Mouse (Mus musculus): ENCODE measurements around the gene Kank3. TPM values are rescaled to one million over a fixed set of nuclear protein-coding genes. Genes with fewer than 3 reads are reported as not detected.

Kank3 gene
- polyA plus RNA-seq, 1 experiment from 2014 or later, result 65.1 TPM

DNA sequence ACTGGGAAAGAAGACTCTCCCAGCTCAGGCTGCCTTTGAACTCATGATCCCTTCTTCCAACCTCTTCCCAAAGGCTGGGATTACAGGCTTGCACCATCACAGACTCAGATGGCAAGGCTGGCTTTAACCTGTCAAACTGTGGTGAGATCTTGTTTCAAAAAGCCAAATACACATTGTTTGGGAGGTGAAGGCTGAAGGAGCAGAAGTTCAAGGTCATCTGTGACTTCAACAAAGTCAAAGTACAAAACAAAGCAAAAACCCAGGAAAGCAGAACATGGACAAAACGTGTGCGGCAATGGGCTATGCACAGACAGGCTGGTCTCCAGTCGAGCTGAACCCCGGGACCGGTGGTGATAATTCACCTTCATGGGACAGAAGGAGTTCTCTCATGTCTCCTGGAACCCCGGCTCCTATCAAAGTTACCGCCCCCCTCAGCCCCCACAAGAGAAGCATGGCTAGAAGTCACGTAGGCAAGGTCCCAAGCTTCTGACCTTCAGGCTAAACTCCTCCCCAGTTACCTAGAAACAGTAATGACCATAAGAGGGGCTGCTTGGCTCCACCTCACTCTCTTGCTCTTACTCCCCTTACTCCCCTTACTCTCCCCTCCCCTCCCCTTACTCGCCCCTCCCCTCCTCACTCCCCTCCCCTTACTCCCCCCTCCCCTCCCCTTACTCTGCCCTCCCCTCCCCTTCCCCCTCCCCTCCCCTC lies 3.0 kb upstream of the Kank3 start:
- no peaks in the 10 kb centered on the region for H3K9me3 ChIP-seq (ENCODE audit: low read depth, low read length)
- no peak for TF ChIP-seq CTCF (IDR thresholded peaks at IDR 0.05; ENCODE audit: low read depth)
- peaks cover 3% of the 10 kb centered on the region; the same call in 1 of the 2 replicates for H3K4me1 ChIP-seq (ENCODE audit: insufficient read depth)
- H3K27me3 ChIP-seq (ENCODE audit: insufficient read depth, low read length), result no peaks in the 10 kb centered on the region
- DNase-seq (no peak), ATAC-seq (ENCODE audit: insufficient read depth) (no peak)
- no peak overlapping the region for H3K9ac ChIP-seq
- no peak overlapping the region for H3K4me3 ChIP-seq (ENCODE audit: low read depth, low read length)
- H3K27ac ChIP-seq (ENCODE audit: low read depth), result no peak overlapping the region
- no peaks in the 10 kb centered on the region for H3K36me3 ChIP-seq (ENCODE audit: insufficient read depth)
- WGBS, result 38% methylated on average over 9 of the region's 9 CpGs
- H3K4me2 ChIP-seq, result no peak overlapping the region

DNA sequence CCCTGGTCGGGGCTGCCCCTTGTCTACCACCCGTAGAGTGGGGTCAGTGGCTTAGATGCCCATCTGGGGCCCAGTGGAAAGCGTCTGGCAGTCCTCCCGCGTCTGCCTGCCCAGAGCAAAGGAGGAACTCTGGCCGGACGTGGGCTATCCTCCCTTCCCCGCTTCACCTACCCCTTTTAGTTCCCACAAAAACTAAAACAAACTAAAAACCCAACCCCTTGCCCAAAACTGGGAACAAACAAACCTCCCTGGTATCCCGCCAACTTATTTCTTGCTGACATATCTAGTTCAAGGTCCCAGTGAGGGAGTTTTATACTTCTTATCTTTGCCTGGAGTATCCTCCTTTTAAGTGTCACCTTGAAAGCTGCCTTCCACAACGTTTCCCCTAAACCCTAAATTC lies 2.1 kb upstream of the Kank3 start:
- Histone ChIP-seq H3K4me2 (no peak overlapping the region), H3K27ac (ENCODE audit: low read depth) (no peak overlapping the region), H3K9ac (no peak overlapping the region), H3K4me1 (ENCODE audit: insufficient read depth) (peaks cover 9% of the 10 kb centered on the region; the same call in 1 of the 2 replicates), H3K27me3 (ENCODE audit: insufficient read depth, low read length) (no peaks in the 10 kb centered on the region), H3K9me3 (ENCODE audit: low read depth, low read length) (no peaks in the 10 kb centered on the region), H3K36me3 (ENCODE audit: insufficient read depth) (no peaks in the 10 kb centered on the region), H3K4me3 (ENCODE audit: low read depth, low read length) (no peak overlapping the region)
- TF ChIP-seq CTCF (IDR thresholded peaks at IDR 0.05; ENCODE audit: low read depth), result no peak
- DNase-seq, result no peak
- WGBS, result 31% methylated on average over 10 of the region's 10 CpGs
- no peak for ATAC-seq (ENCODE audit: insufficient read depth)

GRCm38 (mm10) chr17:33811142-33811516 lies 810 bp downstream of the Kank3 start:
- H3K27me3 ChIP-seq (ENCODE audit: insufficient read depth, low read length), result no peaks in the 10 kb centered on the region
- H3K9ac ChIP-seq, result peak overlapping the region; percentile 45
- H3K4me3 ChIP-seq (ENCODE audit: low read depth, low read length), result peak overlapping the region; percentile 57
- H3K36me3 ChIP-seq (ENCODE audit: insufficient read depth), result no peaks in the 10 kb centered on the region
- H3K27ac ChIP-seq (ENCODE audit: low read depth), result peak overlapping the region; percentile 69; the same call in 1 of the 2 replicates
- WGBS, result 11% methylated on average over 7 of the region's 7 CpGs
- peak overlapping the region; percentile 93 for H3K4me2 ChIP-seq
- DNase-seq (no peak), ATAC-seq (ENCODE audit: insufficient read depth) (no peak; the same call in 1 of the 2 replicates)
- TF ChIP-seq CTCF (IDR thresholded peaks at IDR 0.05; ENCODE audit: low read depth), result no peak
- no peaks in the 10 kb centered on the region for H3K9me3 ChIP-seq (ENCODE audit: low read depth, low read length)
- peaks cover 9% of the 10 kb centered on the region; the same call in 1 of the 2 replicates for H3K4me1 ChIP-seq (ENCODE audit: insufficient read depth)

- H3K27ac ChIP-seq (ENCODE audit: low read depth), result no peak overlapping the region
- ATAC-seq (ENCODE audit: insufficient read depth), result no peak
These were observed 2.2 kb downstream of the Kank3 start for GRCm38 (mm10) chr17:33812475-33812874.

GRCm38 (mm10) chr17:33812990-33813389 lies 2.7 kb downstream of the Kank3 start:
- H3K9ac ChIP-seq, result no peak overlapping the region
- ATAC-seq (ENCODE audit: insufficient read depth) (no peak), DNase-seq (peak; percentile 73)
- H3K36me3 ChIP-seq (ENCODE audit: insufficient read depth), result peaks cover 1% of the 10 kb centered on the region; the same call in 1 of the 2 replicates
- peaks cover 15% of the 10 kb centered on the region for H3K4me1 ChIP-seq (ENCODE audit: insufficient read depth)
- 32% methylated on average over 4 of the region's 4 CpGs for WGBS
- H3K27me3 ChIP-seq (ENCODE audit: insufficient read depth, low read length), result no peaks in the 10 kb centered on the region
- H3K27ac ChIP-seq (ENCODE audit: low read depth), result 0 out of 2 replicates have a peak overlapping the region, but pooled peaks have one; percentile 6
- no peak for TF ChIP-seq CTCF (IDR thresholded peaks at IDR 0.05; ENCODE audit: low read depth)
- no peak overlapping the region for H3K4me3 ChIP-seq (ENCODE audit: low read depth, low read length)
- no peaks in the 10 kb centered on the region for H3K9me3 ChIP-seq (ENCODE audit: low read depth, low read length)
- peak overlapping the region; percentile 93 for H3K4me2 ChIP-seq

More at GRCm38 (mm10) chr17:33812475-33812874, 2.2 kb downstream of the Kank3 start:
- Histone ChIP-seq H3K9me3 (ENCODE audit: low read depth, low read length) (no peaks in the 10 kb centered on the region), H3K27me3 (ENCODE audit: insufficient read depth, low read length) (no peaks in the 10 kb centered on the region), H3K36me3 (ENCODE audit: insufficient read depth) (no peaks in the 10 kb centered on the region), H3K4me1 (ENCODE audit: insufficient read depth) (peaks cover 13% of the 10 kb centered on the region), H3K9ac (no peak overlapping the region), H3K4me3 (ENCODE audit: low read depth, low read length) (no peak overlapping the region), H3K4me2 (peak overlapping the region; percentile 93)
- no peak for TF ChIP-seq CTCF (IDR thresholded peaks at IDR 0.05; ENCODE audit: low read depth)
- no peak for DNase-seq
- 14% methylated on average over 3 of the region's 3 CpGs for WGBS

DNA sequence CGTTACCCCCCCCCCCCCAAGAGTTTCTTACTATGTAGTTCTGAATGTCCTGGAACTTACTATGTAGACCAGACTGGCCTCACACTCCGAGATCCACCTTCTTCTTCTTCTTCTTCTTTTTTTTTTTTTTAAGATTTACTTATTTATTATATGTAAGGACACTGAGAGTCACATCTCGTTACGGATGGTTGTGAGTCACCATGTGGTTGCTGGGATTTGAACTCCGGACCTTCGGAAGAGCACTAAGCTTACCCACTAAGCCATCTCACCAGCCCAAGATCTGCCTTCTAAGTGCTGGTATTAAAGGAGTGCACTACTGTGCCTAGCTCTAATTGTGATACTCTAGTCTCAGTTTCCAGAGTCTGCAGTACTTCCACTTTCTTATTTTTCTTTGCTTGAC lies 5.1 kb downstream of the Kank3 start:
- H3K9me3 ChIP-seq (ENCODE audit: low read depth, low read length), result no peaks in the 10 kb centered on the region
- H3K9ac ChIP-seq, result no peak overlapping the region
- H3K27me3 ChIP-seq (ENCODE audit: insufficient read depth, low read length), result no peaks in the 10 kb centered on the region
- 89% methylated on average over 6 of the region's 6 CpGs for WGBS
- no peak for ATAC-seq (ENCODE audit: insufficient read depth)
- H3K4me1 ChIP-seq (ENCODE audit: insufficient read depth), result peaks cover 20% of the 10 kb centered on the region
- no peak for DNase-seq
- TF ChIP-seq CTCF (IDR thresholded peaks at IDR 0.05; ENCODE audit: low read depth), result no peak
- H3K4me2 ChIP-seq, result no peak overlapping the region
- H3K27ac ChIP-seq (ENCODE audit: low read depth), result no peak overlapping the region
- peaks cover 25% of the 10 kb centered on the region for H3K36me3 ChIP-seq (ENCODE audit: insufficient read depth)
- no peak overlapping the region for H3K4me3 ChIP-seq (ENCODE audit: low read depth, low read length)

DNA sequence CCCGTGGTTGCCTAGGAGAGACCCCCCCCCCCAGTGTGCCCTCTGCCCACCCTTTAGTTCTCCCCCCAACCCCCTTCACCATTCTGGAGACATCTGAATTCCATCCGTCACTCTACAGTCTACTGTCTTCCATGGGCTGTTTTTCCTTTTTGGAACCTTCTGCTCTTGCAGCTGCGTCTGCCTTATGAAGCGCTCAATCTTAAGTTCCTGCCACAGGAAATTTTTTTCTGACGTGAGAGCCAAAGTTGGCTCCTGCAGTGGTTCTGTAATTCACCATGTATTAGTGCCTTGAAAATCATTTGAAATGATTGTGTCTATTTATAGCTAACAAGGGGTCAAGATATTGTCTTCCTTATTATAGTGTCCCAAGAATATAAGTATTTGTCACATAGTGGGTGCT lies 6.3 kb downstream of the Kank3 start:
- Histone ChIP-seq H3K9ac (no peak overlapping the region; the same call in 1 of the 2 replicates), H3K27me3 (ENCODE audit: insufficient read depth, low read length) (no peaks in the 10 kb centered on the region), H3K36me3 (ENCODE audit: insufficient read depth) (peaks cover 38% of the 10 kb centered on the region), H3K9me3 (ENCODE audit: low read depth, low read length) (no peaks in the 10 kb centered on the region), H3K4me2 (peak overlapping the region; percentile 93), H3K4me3 (ENCODE audit: low read depth, low read length) (peak overlapping the region; percentile 54), H3K27ac (ENCODE audit: low read depth) (peak overlapping the region; percentile 86; the same call in 1 of the 2 replicates), H3K4me1 (ENCODE audit: insufficient read depth) (peaks cover 20% of the 10 kb centered on the region)
- 48% methylated on average over 5 of the region's 5 CpGs for WGBS
- ATAC-seq (ENCODE audit: insufficient read depth), result no peak
- peak; percentile 43 for DNase-seq
- TF ChIP-seq CTCF (IDR thresholded peaks at IDR 0.05; ENCODE audit: low read depth), result no peak
